Comparison of ENCODE assay signal across 9 mouse cellular contexts in the genomic region with DNA sequence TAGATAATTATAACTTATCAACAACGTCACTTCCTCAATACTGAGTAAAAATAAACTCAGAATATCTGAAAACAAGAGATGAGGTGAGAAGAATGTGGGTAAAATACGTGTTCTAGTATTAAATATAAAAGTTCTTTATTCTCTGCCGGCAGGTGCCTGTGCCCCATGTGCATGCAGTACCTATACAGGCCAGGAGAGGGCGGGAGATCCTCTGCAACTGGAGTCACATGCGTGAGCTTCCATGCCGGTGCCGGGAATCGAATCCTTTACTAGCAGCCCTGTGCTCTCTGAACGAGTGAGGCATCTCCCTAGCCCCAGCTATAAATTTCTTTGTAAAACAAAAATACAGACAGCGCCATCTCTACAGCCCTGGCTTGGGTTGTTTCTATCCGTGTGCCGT. TPM values are rescaled to one million over a fixed set of nuclear protein-coding genes. Genes with fewer than 3 reads are reported as not detected.
A peak's percentile ranks its signal among the peaks of the same experiment; 100 is the strongest.
DNase-seq lines count a peak whose midpoint lies in the region; ATAC-seq and TF ChIP-seq lines count a peak whose summit lies in the region.
"Had no signal": no experiment of that assay in that cellular context is flagged by ENCODE, and none has a peak within 500 bp of the region (broad histone marks: within the 10 kb centered on the region; RNA-seq: fewer than 3 reads in every experiment).

No protein-coding gene starts in this region.

- H3K4me3 ChIP-seq in heart, adult 2 months = no peak overlapping the region
- no peak overlapping the region for H3K4me3 ChIP-seq in heart, embryonic 11.5 days (ENCODE audit: low read depth, low read length)

- no peak overlapping the region for H3K27ac ChIP-seq in heart, adult 2 months
- no peak overlapping the region for H3K27ac ChIP-seq in heart, embryonic 11.5 days (ENCODE audit: low read depth, low read length)

- H3K27me3 ChIP-seq in heart, adult 2 months (ENCODE audit: control insufficient read depth, insufficient read depth, low read length) = peaks cover 19% of the 10 kb centered on the region
- H3K27me3 ChIP-seq in heart, embryonic 11.5 days (ENCODE audit: control insufficient read depth, insufficient read depth, low read length) = peaks cover 53% of the 10 kb centered on the region

- no peaks in the 10 kb centered on the region for H3K79me2 ChIP-seq in heart, adult 2 months (replicated peaks; ENCODE audit: control insufficient read depth, insufficient read depth, low read length)

- DNase-seq in heart, adult 2 months = no peak
- DNase-seq in retina, postnatal 1 day = peak; percentile 38
- no peak for DNase-seq in retina, embryonic 14.5 days (ENCODE audit: low spot score)
- DNase-seq in thymus, postnatal 14 days = peak; percentile 43
- DNase-seq in left cerebral cortex, adult 18-20 months (ENCODE audit: low spot score in 2 of 2) = no peak
- no peak for DNase-seq in gastrocnemius, postnatal 14 days

- H3K4me2 ChIP-seq in heart, embryonic 11.5 days = no peak overlapping the region

- TF ChIP-seq EP300 in heart, adult 2 months (IDR thresholded peaks at IDR 0.05; ENCODE audit: insufficient read depth, low read depth, low read length) = no peak

- TF ChIP-seq CTCF in heart, adult 2 months (IDR thresholded peaks at IDR 0.05) = peak; percentile 62

- H3K36me3 ChIP-seq in heart, adult 2 months (ENCODE audit: control insufficient read depth, insufficient read depth, low read length) = no peaks in the 10 kb centered on the region
- no peaks in the 10 kb centered on the region for H3K36me3 ChIP-seq in heart, embryonic 11.5 days (ENCODE audit: control insufficient read depth, insufficient read depth, low read length)

- no peak overlapping the region for H3K9ac ChIP-seq in heart, adult 2 months (ENCODE audit: low read depth, low read length)
- H3K9ac ChIP-seq in heart, embryonic 11.5 days (ENCODE audit: low read depth, low read length) = no peak overlapping the region

- H3K9me3 ChIP-seq in heart, embryonic 11.5 days (replicated peaks; ENCODE audit: control insufficient read depth, low read length) = peaks cover 12% of the 10 kb centered on the region; the same call in 1 of the 2 replicates

- intact Hi-C loops in heart, adult 2 months (cut with DNase I) = no loop called here
- intact Hi-C loops in gastrocnemius, postnatal 14 days (cut with DNase I; ENCODE audit: low total_unique reads) = no loop called here

- ATAC-seq in heart, embryonic 11.5 days (replicated peaks; ENCODE audit: insufficient number of reproducible peaks, low FRiP score, low TSS enrichment) = no peak
- 0 out of 2 replicates have a peak, but pooled peaks have one; percentile 22 for ATAC-seq in granulocyte monocyte progenitor cell, adult 5-6 weeks (replicated peaks; ENCODE audit: poor library complexity, severe bottlenecking)

- WGBS in heart, adult 2 months = 24% methylated on average over 12 of the region's 12 CpGs
- WGBS in heart, embryonic 11.5 days (ENCODE audit: insufficient replicate concordance) = 28% methylated on average over 12 of the region's 12 CpGs

- no peak for TF ChIP-seq POLR2A in heart, adult 2 months (IDR thresholded peaks at IDR 0.05; ENCODE audit: insufficient read depth, low read depth, low read length)

- H3K4me1 ChIP-seq in heart, adult 2 months (ENCODE audit: control insufficient read depth, insufficient read depth, low read length) = no peaks in the 10 kb centered on the region
- peaks cover 6% of the 10 kb centered on the region for H3K4me1 ChIP-seq in heart, embryonic 11.5 days (ENCODE audit: control insufficient read depth, insufficient read depth, low read length)

RNA-seq across cellular contexts. Expression of a gene that starts 21.7 kb away (rescaled TPM):
- total RNA-seq in heart, adult 2 months (2021) = 1 to 10 TPM in 1 of 2 experiments, under 1 TPM in 1; 0.52 to 1.2 TPM
- 0.43 and 0.67 TPM in 2 replicates for polyA plus RNA-seq in heart, adult 2 months (2012; rRNA removed)
- polyA plus RNA-seq in heart, embryonic 11.5 days (2014; fragmentation: Nextera tagmentation; extraction: Ambion mirVana) = 2.6 and 3.5 TPM in 2 replicates
- not detected in 2 replicates for total RNA-seq in granulocyte monocyte progenitor cell, adult 5-6 weeks (2014; fragmentation: Nextera tagmentation)
- total RNA-seq in granulocyte monocyte progenitor cell, adult 5-6 weeks (2017) = 0.22 TPM in 1 of 2 replicates, not detected in the other
- total RNA-seq in left cerebral cortex, adult 18-20 months (2021) = 100 to 1,000 TPM; 157 to 158 TPM
- total RNA-seq in gastrocnemius, postnatal 14 days (2021) = under 1 TPM; 0.62 to 0.70 TPM
- total RNA-seq: megakaryocyte, adult 5-6 weeks had no signal

RNA-seq across cellular contexts. Expression of a gene that starts 24.9 kb away (rescaled TPM):
- total RNA-seq in heart, adult 2 months (2021) = not detected
- polyA plus RNA-seq in heart, adult 2 months (2012; rRNA removed) = not detected in 2 replicates
- polyA plus RNA-seq in heart, embryonic 11.5 days (2014; fragmentation: Nextera tagmentation; extraction: Ambion mirVana) = not detected in 2 replicates
- not detected in 2 replicates for total RNA-seq in granulocyte monocyte progenitor cell, adult 5-6 weeks (2014; fragmentation: Nextera tagmentation)
- total RNA-seq in granulocyte monocyte progenitor cell, adult 5-6 weeks (2017) = not detected in 2 replicates
- not detected for total RNA-seq in left cerebral cortex, adult 18-20 months (2021)
- total RNA-seq in gastrocnemius, postnatal 14 days (2021) = not detected
- total RNA-seq: megakaryocyte, adult 5-6 weeks had no signal

Comparison
In these comparisons a context has a peak if more than half of its experiments do, and no peak if none do; other contexts are left out.
1. DNase-seq: peak in retina, postnatal 1 day (single experiment) and thymus, postnatal 14 days (single experiment); none in heart, adult 2 months (0 of 2), retina, embryonic 14.5 days (single experiment), left cerebral cortex, adult 18-20 months (0 of 2) and gastrocnemius, postnatal 14 days (single experiment).
2. RNA of a gene that starts 21.7 kb away (total RNA-seq): 157 to 158 TPM in left cerebral cortex, adult 18-20 months; 0.52 to 1.2 TPM in heart, adult 2 months, 0.62 to 0.70 TPM in gastrocnemius, postnatal 14 days and 0.22 TPM in granulocyte monocyte progenitor cell, adult 5-6 weeks; every median in the first group is over 10 times any median in the second.